ENCODE assay signal across 15 mouse cellular contexts in the genomic region with DNA sequence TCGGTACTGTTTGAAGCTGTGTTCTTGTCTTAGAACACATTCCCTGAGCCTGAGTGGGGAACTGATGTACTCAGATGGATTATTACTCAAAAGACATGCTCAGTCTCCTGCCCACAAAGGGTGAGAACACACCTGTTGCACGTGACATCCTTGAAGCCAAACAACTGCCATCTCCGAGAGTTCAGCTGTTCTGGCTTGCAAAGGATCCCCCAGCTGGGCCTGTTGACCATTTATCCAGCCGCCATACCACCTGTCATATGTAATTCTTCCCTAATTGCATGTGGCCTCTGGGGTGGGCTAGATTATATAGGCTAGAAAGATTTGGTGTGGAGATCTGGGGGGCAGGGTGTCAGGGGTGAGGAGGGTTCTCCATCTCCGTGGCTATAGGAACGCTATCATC.
"Had no signal": no experiment of that assay in that cellular context is flagged by ENCODE, and none has a peak within 500 bp of the region (broad histone marks: within the 10 kb centered on the region; RNA-seq: fewer than 3 reads in every experiment).

No protein-coding gene starts in this region.

- DNase-seq: lung, adult 18-20 months; lung, embryonic 14.5 days; lung, postnatal 10 days; lung, postnatal 4 days; midbrain, embryonic 14.5 days; right cerebral cortex, postnatal 14 days; thymus, adult 2 months; thymus, postnatal 25 days; thymus, postnatal 4 days had no signal

- H3K36me3 ChIP-seq: midbrain, embryonic 10.5 days; midbrain, embryonic 12.5 days; neural tube, embryonic 12.5 days; stomach, embryonic 15.5 days had no signal

- H3K4me3 ChIP-seq: midbrain, embryonic 10.5 days; midbrain, embryonic 12.5 days; neural tube, embryonic 12.5 days; stomach, embryonic 15.5 days had no signal

- H3K9ac ChIP-seq: lung, embryonic 14.5 days; midbrain, embryonic 12.5 days; neural tube, embryonic 12.5 days; stomach, embryonic 15.5 days had no signal

- H3K27ac ChIP-seq: midbrain, embryonic 10.5 days; midbrain, embryonic 12.5 days; neural tube, embryonic 12.5 days; stomach, embryonic 15.5 days; stomach, postnatal 0 days had no signal

- H3K27me3 ChIP-seq: midbrain, embryonic 12.5 days; neural tube, embryonic 12.5 days; stomach, embryonic 15.5 days had no signal

- ATAC-seq: midbrain, embryonic 16.5 days had no signal

- H3K9me3 ChIP-seq: midbrain, embryonic 10.5 days; midbrain, embryonic 12.5 days; neural tube, embryonic 12.5 days; stomach, embryonic 15.5 days had no signal

- H3K4me2 ChIP-seq: lung, embryonic 14.5 days; midbrain, embryonic 12.5 days; neural tube, embryonic 12.5 days; stomach, embryonic 15.5 days had no signal
